Mouse (Mus musculus) spleen, adult 2 months (tissue): ENCODE measurements around the gene Npepps.

Experiments used
- CTCF ChIP-seq: fragments of 200-500 bp; IDR thresholded peaks from 2 replicates; pipeline ENCODE4 v1.5.1; 2011; ENCODE audit warnings: mild to moderate bottlenecking, inconsistent platforms; ENCODE audit not compliant: insufficient read depth, insufficient read length, insufficient replicate concordance; ENCODE audit errors: extremely low read depth
- POLR2A ChIP-seq: fragments of 200-500 bp; IDR thresholded peaks from 2 replicates; pipeline ENCODE4 v1.6.1; 2011; ENCODE audit warnings: low read depth, low read length, inconsistent platforms

- TF ChIP-seq POLR2A (no peak), CTCF (no peak)
Measured at GRCm38 (mm10) chr11:97279040-97279404, 1.4 kb downstream of the Npepps start.
